Comparison of ENCODE assay signal across 9 mouse cellular contexts in genomic region chr8:66496998-66497577, GRCm38 (mm10). TPM values are rescaled to one million over a fixed set of nuclear protein-coding genes. Genes with fewer than 3 reads are reported as not detected.
DNase-seq lines count a peak whose midpoint lies in the region; ATAC-seq and TF ChIP-seq lines count a peak whose summit lies in the region.
"Had no signal": no experiment of that assay in that cellular context is flagged by ENCODE, and none has a peak within 500 bp of the region (broad histone marks: within the 10 kb centered on the region; RNA-seq: fewer than 3 reads in every experiment).

No protein-coding gene starts in this region.

- 40% methylated on average over 4 of the region's 4 CpGs for WGBS in embryonic facial prominence, embryonic 11.5 days
- 35% methylated on average over 4 of the region's 4 CpGs for WGBS in kidney, embryonic 16.5 days

- ATAC-seq in embryonic facial prominence, embryonic 11.5 days (replicated peaks; ENCODE audit: insufficient number of reproducible peaks, low FRiP score, low TSS enrichment, low read depth): no peak
- ATAC-seq in kidney, embryonic 16.5 days (ENCODE audit: low FRiP score, low TSS enrichment): peak; percentile 59; the same call in 1 of the 2 replicates

- no peaks in the 10 kb centered on the region; the same call in 1 of the 2 replicates for H3K4me1 ChIP-seq in testis, adult 2 months (ENCODE audit: control insufficient read depth, insufficient read depth, low read length)
- H3K4me1 ChIP-seq in embryonic facial prominence, embryonic 11.5 days (ENCODE audit: control insufficient read depth, insufficient read depth, low read length): no peaks in the 10 kb centered on the region
- H3K4me1 ChIP-seq in kidney, embryonic 16.5 days (ENCODE audit: insufficient read depth, low read length): no peaks in the 10 kb centered on the region
- H3K4me1 ChIP-seq: midbrain, embryonic 12.5 days had no signal

- H3K4me2 ChIP-seq in embryonic facial prominence, embryonic 11.5 days (ENCODE audit: low read depth, low read length): no peak overlapping the region
- H3K4me2 ChIP-seq in kidney, embryonic 16.5 days (replicated peaks; ENCODE audit: low read depth, low read length): no peak overlapping the region
- H3K4me2 ChIP-seq: midbrain, embryonic 12.5 days had no signal

- no peaks in the 10 kb centered on the region for H3K36me3 ChIP-seq in testis, adult 2 months (ENCODE audit: control insufficient read depth, insufficient read depth, low read length)
- H3K36me3 ChIP-seq in embryonic facial prominence, embryonic 11.5 days (replicated peaks; ENCODE audit: control insufficient read depth, insufficient read depth, low read depth, low read length): no peaks in the 10 kb centered on the region
- H3K36me3 ChIP-seq in kidney, embryonic 16.5 days (ENCODE audit: insufficient read depth, low read length): no peaks in the 10 kb centered on the region
- H3K36me3 ChIP-seq: midbrain, embryonic 12.5 days had no signal

- H3K9ac ChIP-seq in embryonic facial prominence, embryonic 11.5 days (replicated peaks; ENCODE audit: low read length): no peak overlapping the region
- H3K9ac ChIP-seq in kidney, embryonic 16.5 days (replicated peaks; ENCODE audit: low read length): no peak overlapping the region
- H3K9ac ChIP-seq: midbrain, embryonic 12.5 days had no signal

- DNase-seq in adrenal gland, adult 2 months: peak; percentile 12
- DNase-seq in adrenal gland, adult 18-20 months (ENCODE audit: low spot score in 2 of 2): no peak
- DNase-seq in testis, postnatal 14 days (ENCODE audit: low spot score): no peak
- DNase-seq in embryonic facial prominence, embryonic 11.5 days (ENCODE audit: low spot score): peak; percentile 76
- DNase-seq in lung, postnatal 10 days: peak; percentile 54
- peak; percentile 16 for DNase-seq in right cerebral cortex, postnatal 14 days

- H3K27me3 ChIP-seq in testis, adult 2 months (ENCODE audit: control insufficient read depth, insufficient read depth, low read length): no peaks in the 10 kb centered on the region
- no peaks in the 10 kb centered on the region for H3K27me3 ChIP-seq in embryonic facial prominence, embryonic 11.5 days (ENCODE audit: control insufficient read depth, insufficient read depth, low read length)
- H3K27me3 ChIP-seq in kidney, embryonic 16.5 days (ENCODE audit: insufficient read depth, low read length): no peaks in the 10 kb centered on the region
- H3K27me3 ChIP-seq: midbrain, embryonic 12.5 days had no signal

- H3K9me3 ChIP-seq in embryonic facial prominence, embryonic 11.5 days (replicated peaks; ENCODE audit: control insufficient read depth, low read length): no peaks in the 10 kb centered on the region
- H3K9me3 ChIP-seq in kidney, embryonic 16.5 days (ENCODE audit: low read length): no peaks in the 10 kb centered on the region
- H3K9me3 ChIP-seq: midbrain, embryonic 12.5 days had no signal

- TF ChIP-seq POLR2A in testis, adult 2 months (IDR thresholded peaks at IDR 0.05; ENCODE audit: control insufficient read depth, low read depth, low read length): no peak

- peak; percentile 19; the same call in 1 of the 2 replicates for TF ChIP-seq CTCF in testis, adult 2 months (IDR thresholded peaks at IDR 0.05; ENCODE audit: control insufficient read depth, insufficient read depth, insufficient replicate concordance, low read depth, low read length)

- no peak overlapping the region for H3K4me3 ChIP-seq in testis, adult 2 months (ENCODE audit: control insufficient read depth, low read depth, low read length)
- H3K4me3 ChIP-seq in embryonic facial prominence, embryonic 11.5 days (ENCODE audit: low read depth, low read length): no peak overlapping the region
- no peak overlapping the region for H3K4me3 ChIP-seq in kidney, embryonic 16.5 days (ENCODE audit: low read length)
- H3K4me3 ChIP-seq: midbrain, embryonic 12.5 days had no signal

- H3K27ac ChIP-seq in testis, adult 2 months (ENCODE audit: control insufficient read depth, insufficient read depth, low read depth, low read length): no peak overlapping the region
- no peak overlapping the region for H3K27ac ChIP-seq in embryonic facial prominence, embryonic 11.5 days (replicated peaks; ENCODE audit: low read depth, low read length)
- no peak overlapping the region for H3K27ac ChIP-seq in kidney, embryonic 16.5 days (ENCODE audit: low read length)
- H3K27ac ChIP-seq: midbrain, embryonic 12.5 days had no signal

RNA-seq across cellular contexts. Expression of gene Tma16, which starts 10.8 kb away (rescaled TPM):
- total RNA-seq in adrenal gland, adult 2 months (2021): 1 to 10 TPM; 6.0 to 6.7 TPM
- 0.77 and 0.94 TPM in 2 replicates for polyA plus RNA-seq in adrenal gland, adult 2 months (2012; rRNA removed)
- 1 to 10 TPM; 6.9 to 7.3 TPM for total RNA-seq in adrenal gland, adult 18-20 months (2021)
- polyA plus RNA-seq in testis, adult 2 months (2012; rRNA removed): 2.4 and 2.5 TPM in 2 replicates
- 16.3 and 17.3 TPM in 2 replicates for polyA plus RNA-seq in embryonic facial prominence, embryonic 11.5 days (2014; fragmentation: Nextera tagmentation; extraction: Ambion mirVana)
- 12.1 and 14.4 TPM in 2 replicates for polyA plus RNA-seq in kidney, embryonic 16.5 days (2015; fragmentation: Nextera tagmentation; extraction: Ambion mirVana)

RNA-seq across cellular contexts. Expression of gene Tktl2, which starts 14.5 kb away (rescaled TPM):
- not detected for total RNA-seq in adrenal gland, adult 2 months (2021)
- polyA plus RNA-seq in adrenal gland, adult 2 months (2012; rRNA removed): not detected in 2 replicates
- total RNA-seq in adrenal gland, adult 18-20 months (2021): not detected
- polyA plus RNA-seq in testis, adult 2 months (2012; rRNA removed): 31.5 and 33.8 TPM in 2 replicates
- polyA plus RNA-seq in embryonic facial prominence, embryonic 11.5 days (2014; fragmentation: Nextera tagmentation; extraction: Ambion mirVana): not detected in 2 replicates
- polyA plus RNA-seq in kidney, embryonic 16.5 days (2015; fragmentation: Nextera tagmentation; extraction: Ambion mirVana): not detected in 2 replicates

Comparison
In these comparisons a context has a peak if more than half of its experiments do, and no peak if none do; other contexts are left out.
1. DNase-seq: peak in adrenal gland, adult 2 months (single experiment), embryonic facial prominence, embryonic 11.5 days (single experiment), lung, postnatal 10 days (single experiment) and right cerebral cortex, postnatal 14 days (single experiment); none in adrenal gland, adult 18-20 months (0 of 2) and testis, postnatal 14 days (single experiment).
2. RNA of gene Tktl2, which starts 14.5 kb away (polyA plus RNA-seq): 31.5 to 33.8 TPM in testis, adult 2 months; not detected in adrenal gland, adult 2 months, not detected in embryonic facial prominence, embryonic 11.5 days and not detected in kidney, embryonic 16.5 days; every median in the first group is over 10 times any median in the second.